Mouse (Mus musculus) hindbrain, postnatal 0 days (tissue): ENCODE measurements around the gene C8b. TPM values are rescaled to one million over a fixed set of nuclear protein-coding genes. Genes with fewer than 3 reads are reported as not detected.

Experiments used
- ATAC-seq: fragments of 200-750 bp; cut with Nextera tagmentation; 2 replicates; pipeline ENCODE4 v1.8.0; 2017; ENCODE audit warnings: mild to moderate bottlenecking, moderate TSS enrichment, moderate library complexity
- DNase-seq: peaks from one replicate; pipeline ENCODE4 v3.0.0-alpha.2; 2015; ENCODE audit warnings: low spot score
- H3K27ac ChIP-seq: fragments of 300-500 bp; sonication (generic); 2 replicates; pipeline ENCODE4 v1.5.1; 2014; ENCODE audit warnings: mild to moderate bottlenecking
- H3K27me3 ChIP-seq: fragments of 300-500 bp; sonication (generic); 2 replicates; pipeline ENCODE4 v1.6.1; 2014; ENCODE audit warnings: low read length, mixed read lengths; ENCODE audit not compliant: insufficient read depth
- H3K36me3 ChIP-seq: fragments of 300-500 bp; sonication (generic); 2 replicates; pipeline ENCODE4 v1.6.1; 2014; ENCODE audit warnings: low read length, mixed read lengths; ENCODE audit not compliant: insufficient read depth
- H3K4me1 ChIP-seq: fragments of 300-500 bp; sonication (generic); 2 replicates; pipeline ENCODE4 v1.6.1; 2014; ENCODE audit warnings: antibody characterized with exemption, low read length, mixed read lengths; ENCODE audit not compliant: insufficient read depth
- H3K4me2 ChIP-seq: fragments of 300-500 bp; sonication (generic); 2 replicates; pipeline ENCODE4 v1.6.1; 2014; ENCODE audit warnings: low read depth, mild to moderate bottlenecking, low read length, moderate library complexity, mixed read lengths
- H3K4me3 ChIP-seq: fragments of 300-500 bp; sonication (generic); 2 replicates; pipeline ENCODE4 v1.5.1; 2014; ENCODE audit warnings: low read length
- H3K9ac ChIP-seq: fragments of 300-500 bp; sonication (generic); replicated peaks from 2 replicates; pipeline ENCODE4 v1.6.1; 2014; ENCODE audit warnings: mild to moderate bottlenecking, low read length, moderate library complexity, mixed read lengths
- H3K9me3 ChIP-seq: fragments of 300-500 bp; sonication (generic); 2 replicates; pipeline ENCODE4 v1.6.1; 2016; ENCODE audit warnings: low read length, mixed read lengths
- CTCF ChIP-seq: IDR thresholded peaks from 2 replicates; pipeline ENCODE4 v1.5.1; 2016; ENCODE audit warnings: antibody characterized with exemption, control low read depth, low read depth
- WGBS: fragments of 180-500 bp; shearing (Covaris S2); extraction: QIAGEN DNeasy Blood & Tissue Kit; methylation state at CpG from one replicate; pipeline ENCODE4 v1.1.7; 2014; 5-methylcytosine and 5-hydroxymethylcytosine counted together
- polyA plus RNA-seq: library from polyadenylated mRNA; unstranded; fragments of >200 nt; fragmentation: Nextera tagmentation; extraction: Ambion mirVana; gene quantifications from 2 replicates; pipeline ENCODE4 v1.2.1, GENCODE M21; 2015
- total RNA-seq: library from RNA; depleted of rRNA; stranded (reverse); fragments of >200 nt; gene quantifications from 2 replicates; pipeline ENCODE4 v1.2.3, GENCODE M21; 2014

Gene C8b
- total and polyA plus RNA-seq, 2 experiments from 2014 or later, result 0.08 to 0.26 TPM

DNA sequence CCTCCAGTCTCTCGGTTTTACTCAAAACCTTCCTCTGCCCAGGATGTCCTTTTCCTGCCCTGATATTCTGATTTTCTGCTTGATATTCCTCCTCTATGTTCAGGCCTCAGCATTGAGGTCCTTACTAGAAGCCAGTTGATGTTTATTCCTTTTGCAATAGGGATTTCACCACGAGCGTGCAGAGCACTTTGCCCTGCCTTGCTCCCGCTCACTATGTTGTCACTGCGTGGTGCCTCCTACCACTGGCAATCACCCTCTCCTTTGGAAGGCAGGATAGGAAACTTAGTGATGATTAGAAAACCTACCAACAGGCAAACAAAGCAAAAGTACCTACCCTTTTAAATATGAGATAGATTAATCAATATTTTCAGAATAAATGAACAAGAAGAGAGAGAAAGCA is 13.3 kb downstream of the C8b start:
- no peaks in the 10 kb centered on the region for H3K4me1 ChIP-seq
- H3K9ac ChIP-seq, result no peak overlapping the region
- H3K27ac ChIP-seq, result no peak overlapping the region
- no peak overlapping the region for H3K4me3 ChIP-seq
- ATAC-seq, result no peak
- H3K36me3 ChIP-seq, result no peaks in the 10 kb centered on the region
- WGBS, result 90% methylated on average over 5 of the region's 5 CpGs
- no peak overlapping the region for H3K4me2 ChIP-seq
- H3K27me3 ChIP-seq, result no peaks in the 10 kb centered on the region
- no peak for TF ChIP-seq CTCF
- H3K9me3 ChIP-seq, result no peaks in the 10 kb centered on the region
- no peak for DNase-seq

DNA sequence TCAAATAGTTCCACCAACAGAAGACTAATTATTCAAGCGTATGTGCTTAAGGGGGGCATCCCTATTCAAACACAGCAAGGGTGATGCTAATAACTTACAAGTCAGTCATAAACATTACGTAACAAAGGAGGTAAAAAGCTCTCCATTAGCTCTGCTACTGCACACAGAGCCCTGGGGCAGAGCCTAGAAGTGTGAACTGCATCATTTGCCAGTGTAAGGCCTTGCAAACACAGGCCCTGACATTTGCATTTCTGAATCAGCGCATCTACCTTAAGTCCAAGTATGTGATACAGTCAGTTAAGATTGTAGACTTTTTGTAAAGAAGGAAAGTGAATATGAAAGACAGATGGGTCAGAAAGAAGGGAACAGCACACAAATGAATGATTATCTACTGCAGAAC is 15.3 kb downstream of the C8b start:
- Histone ChIP-seq H3K9ac (no peak overlapping the region), H3K4me1 (no peaks in the 10 kb centered on the region), H3K4me2 (no peak overlapping the region), H3K27ac (no peak overlapping the region), H3K9me3 (no peaks in the 10 kb centered on the region), H3K27me3 (no peaks in the 10 kb centered on the region), H3K36me3 (no peaks in the 10 kb centered on the region), H3K4me3 (no peak overlapping the region)
- 89% methylated on average over 3 of the region's 3 CpGs for WGBS
- no peak for ATAC-seq
- DNase-seq, result no peak
- no peak for TF ChIP-seq CTCF

DNA sequence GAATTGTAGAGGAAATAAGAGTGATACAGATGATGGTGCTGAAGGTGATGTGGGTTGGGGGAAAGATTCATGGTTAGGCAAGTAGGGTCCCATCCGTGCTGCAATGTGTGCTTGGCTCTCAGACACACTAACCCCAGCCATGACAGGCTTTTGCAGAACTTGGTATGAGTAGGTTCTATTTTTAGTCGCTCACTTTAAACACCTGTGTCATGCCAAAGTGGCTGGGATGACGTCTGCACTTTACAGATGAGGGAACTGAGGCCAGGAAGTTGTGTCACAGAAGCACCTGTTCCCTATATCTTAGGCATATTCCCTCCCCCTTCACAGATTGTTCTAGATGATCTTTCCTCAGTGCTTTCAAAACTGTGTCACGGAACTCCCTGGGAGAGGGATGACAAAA is 16.2 kb downstream of the C8b start:
- Histone ChIP-seq H3K27me3 (no peaks in the 10 kb centered on the region), H3K4me2 (no peak overlapping the region), H3K9me3 (no peaks in the 10 kb centered on the region), H3K36me3 (no peaks in the 10 kb centered on the region), H3K9ac (no peak overlapping the region), H3K27ac (no peak overlapping the region), H3K4me1 (no peaks in the 10 kb centered on the region), H3K4me3 (no peak overlapping the region)
- no peak for ATAC-seq
- WGBS, result 88% methylated on average over 4 of the region's 4 CpGs
- DNase-seq, result no peak
- TF ChIP-seq CTCF, result no peak

DNA sequence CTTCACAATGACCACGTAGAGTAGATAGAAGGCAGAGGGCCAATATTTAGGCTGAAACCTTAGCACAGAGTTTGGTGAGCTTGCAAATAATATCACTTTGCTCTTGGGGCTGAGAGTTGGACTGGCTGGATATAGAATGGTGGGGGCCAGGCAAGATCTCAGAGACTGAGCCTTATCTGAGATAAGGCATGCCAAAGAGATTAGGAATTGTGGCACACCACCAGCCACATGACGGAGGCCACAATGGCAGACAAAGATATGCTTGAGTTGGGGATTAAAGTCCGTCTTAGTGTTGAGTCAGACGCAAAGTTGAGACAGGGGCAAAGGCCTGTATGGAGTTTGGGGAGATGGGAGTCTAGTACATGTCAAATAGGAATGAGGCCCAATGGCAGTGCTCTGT is 26.0 kb downstream of the C8b start:
- Histone ChIP-seq H3K9me3 (no peaks in the 10 kb centered on the region), H3K36me3 (no peaks in the 10 kb centered on the region), H3K27me3 (no peaks in the 10 kb centered on the region), H3K27ac (no peak overlapping the region), H3K9ac (no peak overlapping the region), H3K4me2 (no peak overlapping the region), H3K4me1 (no peaks in the 10 kb centered on the region), H3K4me3 (no peak overlapping the region)
- no peak for TF ChIP-seq CTCF
- ATAC-seq (no peak), DNase-seq (no peak)
- WGBS, result 94% methylated on average over 4 of the region's 4 CpGs

DNA sequence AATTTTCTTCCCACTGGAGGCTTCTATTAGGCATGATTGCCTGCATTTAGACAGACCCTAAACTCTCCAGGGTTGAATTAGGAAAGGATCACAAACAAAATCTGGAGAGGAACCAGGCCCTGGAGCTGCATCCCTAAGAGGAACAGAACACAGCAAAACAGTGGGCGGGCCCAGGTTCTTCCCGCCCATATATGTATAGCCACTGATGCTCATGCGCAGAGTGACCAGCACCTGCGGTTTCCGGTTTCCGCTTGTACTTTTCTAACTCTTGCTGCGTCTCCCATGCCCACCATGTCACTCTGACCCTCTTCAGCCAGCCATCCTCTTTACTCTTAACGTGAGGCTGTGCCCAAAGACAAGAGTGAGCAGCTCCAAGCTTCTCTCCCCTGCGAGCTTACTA is 32.8 kb downstream of the C8b start:
- no peak for TF ChIP-seq CTCF
- no peaks in the 10 kb centered on the region for H3K36me3 ChIP-seq

DNA sequence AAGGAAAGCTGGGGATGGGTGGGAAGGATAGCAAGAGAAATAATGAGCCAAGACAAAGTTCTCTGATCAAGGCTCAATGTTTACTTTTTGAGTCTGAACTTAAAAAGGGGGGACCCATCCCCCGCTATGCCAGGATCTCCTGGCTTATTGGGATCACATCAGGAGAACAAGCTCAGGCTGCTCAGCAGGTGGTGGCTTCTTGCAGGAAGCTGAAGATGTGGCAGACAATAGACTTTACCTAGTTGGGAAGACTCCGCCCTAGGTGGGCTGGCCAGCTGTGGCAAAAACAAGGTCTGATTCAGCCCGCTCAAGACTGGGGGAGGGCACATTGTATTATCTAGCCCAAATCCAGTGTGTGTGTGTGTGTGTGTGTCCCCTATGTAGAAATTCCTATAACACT is 35.5 kb downstream of the C8b start:
- 92% methylated on average over 3 of the region's 3 CpGs for WGBS
- Histone ChIP-seq H3K36me3 (no peaks in the 10 kb centered on the region), H3K27me3 (no peaks in the 10 kb centered on the region), H3K4me3 (no peak overlapping the region), H3K4me2 (no peak overlapping the region), H3K27ac (no peak overlapping the region), H3K9me3 (no peaks in the 10 kb centered on the region), H3K4me1 (no peaks in the 10 kb centered on the region), H3K9ac (no peak overlapping the region)
- TF ChIP-seq CTCF, result no peak
- no peak for ATAC-seq
- no peak for DNase-seq

More for the DNA sequence above, 32.8 kb downstream of the C8b start:
- DNase-seq, result no peak
- no peak for ATAC-seq
- no peak overlapping the region for H3K4me2 ChIP-seq
- no peaks in the 10 kb centered on the region for H3K27me3 ChIP-seq
- WGBS, result 86% methylated on average over 9 of the region's 9 CpGs
- H3K27ac ChIP-seq, result no peak overlapping the region
- no peaks in the 10 kb centered on the region for H3K9me3 ChIP-seq
- no peaks in the 10 kb centered on the region for H3K4me1 ChIP-seq
- H3K9ac ChIP-seq, result no peak overlapping the region
- H3K4me3 ChIP-seq, result no peak overlapping the region

DNA sequence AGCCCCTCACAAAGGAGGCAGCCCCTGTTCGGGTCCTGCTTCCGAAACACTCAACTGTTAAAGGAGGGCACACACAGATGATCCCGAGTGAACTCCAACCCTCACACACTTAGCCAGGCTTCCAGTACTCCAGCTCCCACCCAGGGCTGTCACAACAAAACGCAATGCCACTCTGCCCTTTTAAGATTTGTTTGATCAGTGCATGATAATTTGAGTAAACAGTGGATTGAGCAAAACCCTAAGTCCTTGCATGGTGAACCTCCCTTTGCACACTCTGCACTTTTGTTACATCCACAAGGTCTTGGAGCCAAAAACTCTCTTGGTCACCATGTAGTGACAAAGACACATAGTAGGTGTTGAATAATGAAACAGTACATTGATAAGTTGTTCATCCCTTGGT is 38.0 kb downstream of the C8b start:
- Histone ChIP-seq H3K9me3 (no peaks in the 10 kb centered on the region), H3K36me3 (no peaks in the 10 kb centered on the region), H3K27me3 (no peaks in the 10 kb centered on the region), H3K9ac (no peak overlapping the region), H3K4me3 (no peak overlapping the region), H3K27ac (no peak overlapping the region), H3K4me2 (no peak overlapping the region), H3K4me1 (no peaks in the 10 kb centered on the region)
- ATAC-seq (no peak), DNase-seq (no peak)
- WGBS, result 88% methylated on average over 4 of the region's 4 CpGs
- TF ChIP-seq CTCF, result no peak
